Mouse (Mus musculus) ES-Bruce4 (cell line): Measurements from ENCODE around the gene Gm20823. TPM values are rescaled to one million over a fixed set of nuclear protein-coding genes. Genes with fewer than 3 reads are reported as not detected.
"Not testable (repeated sequence)": the region's sequence is repeated elsewhere in the genome, so short reads cannot be mapped to it uniquely, and the experiment has no call there.

ENCODE experiments used
- H3K27ac ChIP-seq: 2 replicates; pipeline ENCODE4 v1.5.1; 2012; ENCODE audit warnings: low read length, inconsistent platforms; ENCODE audit not compliant: insufficient read depth
- H3K27me3 ChIP-seq: 2 replicates; pipeline ENCODE4 v1.6.1; 2012; ENCODE audit warnings: mild to moderate bottlenecking, low read length, inconsistent platforms; ENCODE audit not compliant: control insufficient read depth, poor library complexity, insufficient read depth, severe bottlenecking
- H3K36me3 ChIP-seq: 2 replicates; pipeline ENCODE4 v1.6.1; 2012; ENCODE audit warnings: inconsistent platforms, mild to moderate bottlenecking, low read length, moderate library complexity; ENCODE audit not compliant: control insufficient read depth, poor library complexity, insufficient read depth, severe bottlenecking
- H3K4me1 ChIP-seq: one replicate; pipeline ENCODE4 v1.8.1; 2011; ENCODE audit warnings: low read length; ENCODE audit not compliant: control insufficient read depth, insufficient read depth
- H3K4me3 ChIP-seq: 2 replicates; pipeline ENCODE4 v1.5.1; 2011; ENCODE audit warnings: low read depth, mild to moderate bottlenecking, low read length
- H3K9ac ChIP-seq: 2 replicates; pipeline ENCODE4 v1.6.1; 2012; ENCODE audit warnings: low read depth, mild to moderate bottlenecking, inconsistent platforms; ENCODE audit not compliant: poor library complexity, severe bottlenecking
- H3K9me3 ChIP-seq: replicated peaks from 2 replicates; pipeline ENCODE4 v1.6.1; 2012; ENCODE audit warnings: mild to moderate bottlenecking, low read length, inconsistent platforms; ENCODE audit not compliant: control insufficient read depth, poor library complexity, insufficient read depth, severe bottlenecking
- polyA plus RNA-seq: library from polyadenylated mRNA; stranded (reverse); fragments of >200 nt; gene quantifications from 2 replicates; pipeline ENCODE4 v1.2.4, GENCODE M21; 2011; ENCODE audit warnings: low read depth; ENCODE audit not compliant: missing spikeins, insufficient read depth, insufficient read length

Gene Gm20823
- polyA plus RNA-seq, result not detected in 2 replicates

- H3K27me3 ChIP-seq, H3K9ac ChIP-seq, H3K9me3 ChIP-seq, H3K27ac ChIP-seq, H3K4me1 ChIP-seq, H3K36me3 ChIP-seq, H3K4me3 ChIP-seq: not testable (repeated sequence)
Measured at GRCm38 (mm10) chrY:62464745-62465144, at the start of gene Gm20823. TSS of gene Gm20823 (minus strand) at chrY:62464845.
